Mouse (Mus musculus) bone marrow, adult 2 months (tissue): Measurements from ENCODE around the gene Eral1. TPM values are rescaled to one million over a fixed set of nuclear protein-coding genes. Genes with fewer than 3 reads are reported as not detected.
A peak's percentile ranks its signal among the peaks of the same experiment; 100 is the strongest.
"Not testable (repeated sequence)": the region's sequence is repeated elsewhere in the genome, so short reads cannot be mapped to it uniquely, and the experiment has no call there.

Source experiments
- H3K27ac ChIP-seq: fragments of 200-500 bp; 2 replicates; pipeline ENCODE4 v1.5.1; 2012; ENCODE audit warnings: low read depth, mild to moderate bottlenecking, control low read depth, inconsistent platforms, low read length; ENCODE audit not compliant: control insufficient read depth, poor library complexity, insufficient read depth
- H3K4me1 ChIP-seq: fragments of 200-500 bp; 2 replicates; pipeline ENCODE4 v1.6.1; 2011; ENCODE audit warnings: low read length; ENCODE audit not compliant: control insufficient read depth, insufficient read depth
- H3K4me3 ChIP-seq: fragments of 200-500 bp; replicated peaks from 2 replicates; pipeline ENCODE3; 2011; ENCODE audit warnings: mild to moderate bottlenecking, low read depth, low read length, control low read depth; ENCODE audit not compliant: control insufficient read depth
- CTCF ChIP-seq: fragments of 200-500 bp; IDR thresholded peaks from 2 replicates; pipeline ENCODE4 v1.5.1; 2011; ENCODE audit warnings: low read length, control low read depth; ENCODE audit not compliant: control insufficient read depth, insufficient read depth
- POLR2A ChIP-seq: fragments of 200-500 bp; IDR thresholded peaks from 2 replicates; pipeline ENCODE4 v1.6.1; 2011; ENCODE audit warnings: low read depth, mild to moderate bottlenecking, control low read depth, low read length, borderline replicate concordance; ENCODE audit not compliant: control insufficient read depth
- WGBS: fragments of 180-500 bp; shearing (Covaris S2); methylation state at CpG from one replicate; pipeline ENCODE4 v1.1.7; 2018; 5-methylcytosine and 5-hydroxymethylcytosine counted together
- polyA plus RNA-seq: library from polyadenylated mRNA; stranded (reverse); fragments of >200 nt; gene quantifications from 2 replicates; pipeline ENCODE4 v1.2.4, GENCODE M21; 2011; ENCODE audit warnings: low replicate concordance; ENCODE audit not compliant: missing spikeins, insufficient read depth, insufficient read length

Gene Eral1
- polyA plus RNA-seq, 1 experiment: 16.3 TPM

GRCm38 (mm10) chr11:78066641-78067040 lies 13.5 kb downstream of the Eral1 start:
- peak overlapping the region; percentile 75; the same call in 1 of the 2 replicates for H3K27ac ChIP-seq
- WGBS: 90% methylated on average over 2 of the region's 2 CpGs
- TF ChIP-seq CTCF (no peak), POLR2A (no peak)
- H3K4me3 ChIP-seq: no peak overlapping the region
- peaks cover 4% of the 10 kb centered on the region for H3K4me1 ChIP-seq

DNA sequence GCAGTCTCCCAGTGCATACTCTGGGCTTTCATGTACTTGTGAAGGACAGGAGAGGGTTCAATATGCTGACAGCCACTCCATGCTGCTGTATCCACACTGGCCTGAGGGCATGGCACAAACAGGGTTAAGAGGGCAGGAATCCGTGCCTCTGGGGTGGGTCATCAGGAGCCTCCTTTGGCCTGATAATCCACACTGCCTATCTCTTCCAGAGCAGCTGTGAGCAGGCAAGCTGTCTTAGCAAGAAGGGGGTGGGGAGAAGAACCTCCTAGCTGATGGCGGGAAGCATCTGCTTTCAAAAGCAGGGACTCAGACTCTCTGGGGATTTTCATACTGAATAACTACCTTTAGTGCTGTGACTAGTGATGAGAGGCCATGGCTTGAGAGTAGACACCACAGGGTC lies 14.3 kb downstream of the Eral1 start:
- WGBS: 49% methylated on average over 2 of the region's 2 CpGs
- TF ChIP-seq POLR2A (no peak; the same call in 1 of the 2 replicates), CTCF (no peak)
- H3K4me3 ChIP-seq: no peak overlapping the region
- peak overlapping the region; percentile 75 for H3K27ac ChIP-seq
- peaks cover 5% of the 10 kb centered on the region for H3K4me1 ChIP-seq

DNA sequence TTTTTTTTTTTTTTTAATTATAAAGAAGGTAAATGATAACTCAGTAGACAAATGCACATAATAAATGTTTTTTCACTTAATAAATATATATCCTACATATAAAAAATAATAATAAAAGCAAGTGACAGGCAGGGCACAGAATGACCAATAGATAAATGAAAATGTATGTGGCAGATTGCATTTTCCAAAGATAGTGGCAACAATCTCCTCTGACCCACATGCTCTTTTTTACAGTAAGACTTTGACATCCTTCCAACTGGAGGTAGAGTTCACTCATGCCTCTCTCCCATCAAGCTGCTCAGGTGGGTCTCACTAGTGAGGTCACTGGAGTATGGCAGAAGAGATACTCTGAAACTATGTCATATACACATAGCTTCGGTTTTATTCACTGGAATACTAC lies 17.6 kb downstream of the Eral1 start:
- no peak overlapping the region for H3K27ac ChIP-seq
- TF ChIP-seq POLR2A: no peak
- TF ChIP-seq CTCF: no peak
- no peak overlapping the region for H3K4me3 ChIP-seq
- H3K4me1 ChIP-seq: peaks cover 6% of the 10 kb centered on the region
- whole genome bisulfite sequencing: 53% methylated on average over 1 of the region's 1 CpGs

GRCm38 (mm10) chr11:78059833-78060757 lies 20.1 kb downstream of the Eral1 start:
- Histone ChIP-seq H3K4me3 (no peak overlapping the region), H3K4me1 (peaks cover 4% of the 10 kb centered on the region), H3K27ac (no peak overlapping the region)
- peak; percentile 98 for TF ChIP-seq CTCF
- no peak for TF ChIP-seq POLR2A
- WGBS: 38% methylated on average over 9 of the region's 9 CpGs

- Histone ChIP-seq H3K4me1 (peaks cover 3% of the 10 kb centered on the region), H3K4me3 (no peak overlapping the region)
Observed at GRCm38 (mm10) chr11:78056946-78057345, 23.2 kb downstream of the Eral1 start.

DNA sequence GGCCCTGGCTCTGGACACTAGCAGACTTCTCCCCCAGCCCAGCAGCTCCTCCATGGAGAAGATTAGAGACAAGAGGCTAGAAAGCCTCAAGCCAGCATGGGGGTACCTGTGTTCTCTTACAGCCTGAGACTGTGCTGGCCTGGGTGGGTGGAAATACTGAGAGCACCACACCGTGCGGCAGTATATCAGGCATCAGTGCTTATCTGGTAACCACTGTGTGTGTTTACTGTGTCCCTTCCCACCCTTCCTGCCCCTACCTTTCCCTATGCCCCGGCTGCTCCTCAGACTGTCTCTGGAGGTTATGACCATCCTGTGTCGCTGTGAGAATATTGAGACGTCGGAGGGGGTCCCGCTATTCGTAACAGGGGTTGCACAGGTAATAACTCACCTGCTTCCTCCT lies 27.1 kb downstream of the Eral1 start:
- no peak overlapping the region for H3K27ac ChIP-seq
- no peak overlapping the region for H3K4me3 ChIP-seq
- H3K4me1 ChIP-seq: no peaks in the 10 kb centered on the region
- TF ChIP-seq POLR2A: no peak
- TF ChIP-seq CTCF: no peak
- 75% methylated on average over 8 of the region's 8 CpGs for WGBS

More at GRCm38 (mm10) chr11:78056946-78057345, 23.2 kb downstream of the Eral1 start:
- 79% methylated on average over 8 of the region's 8 CpGs for WGBS
- no peak for TF ChIP-seq POLR2A
- TF ChIP-seq CTCF: no peak
- H3K27ac ChIP-seq: no peak overlapping the region

- 80% methylated on average over 4 of the region's 4 CpGs for WGBS
- not testable (repeated sequence) for H3K27ac ChIP-seq, H3K4me3 ChIP-seq, H3K4me1 ChIP-seq
Observed at GRCm38 (mm10) chr11:78048637-78049036, 31.5 kb downstream of the Eral1 start.

DNA sequence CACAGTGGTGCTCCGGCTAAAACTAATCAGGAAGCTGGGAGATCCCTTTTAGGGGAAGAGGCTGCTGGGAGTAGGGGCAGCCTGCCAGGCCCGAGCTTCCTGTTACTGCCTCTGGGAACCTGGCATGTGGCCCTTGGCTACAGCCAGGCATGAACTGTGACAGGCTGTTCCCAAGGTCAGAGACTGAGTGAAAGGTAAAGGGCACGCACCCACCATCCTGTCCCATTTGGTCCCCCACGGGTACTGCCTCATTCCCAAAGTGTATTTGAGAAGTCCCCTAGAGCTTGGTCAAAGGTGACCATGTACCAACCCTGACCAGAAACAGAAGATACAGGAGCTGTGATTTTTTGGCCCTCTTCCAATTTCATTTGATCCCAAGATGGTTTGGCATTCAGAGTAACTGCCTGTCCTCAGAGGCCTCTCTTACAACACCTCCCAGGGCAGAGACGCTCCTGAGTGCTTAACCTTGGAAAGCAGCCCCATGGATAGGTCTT lies 35.4 kb downstream of the Eral1 start:
- H3K4me3 ChIP-seq: no peak overlapping the region
- no peaks in the 10 kb centered on the region for H3K4me1 ChIP-seq
- H3K27ac ChIP-seq: no peak overlapping the region
- 47% methylated on average over 5 of the region's 5 CpGs for WGBS
- TF ChIP-seq POLR2A (no peak), CTCF (no peak)

GRCm38 (mm10) chr11:78042290-78042870 lies 37.8 kb downstream of the Eral1 start:
- H3K4me3 ChIP-seq, H3K27ac ChIP-seq, H3K4me1 ChIP-seq: not testable (repeated sequence)
- 90% methylated on average over 4 of the region's 4 CpGs for WGBS
